Mouse (Mus musculus) ES-E14 (cell line): ENCODE results near the gene St7.

Experiments used
- CHD2 ChIP-seq: IDR thresholded peaks from 2 replicates; pipeline ENCODE4 v1.6.1; 2014; ENCODE audit warnings: mild to moderate bottlenecking, low read depth, low read length, inconsistent platforms
- HCFC1 ChIP-seq: IDR thresholded peaks from 2 replicates; pipeline ENCODE4 v1.6.1; 2012; ENCODE audit warnings: low read length, inconsistent platforms, borderline replicate concordance; ENCODE audit not compliant: insufficient read depth
- MAFK ChIP-seq: IDR thresholded peaks from 2 replicates; pipeline ENCODE4 v1.6.1; 2014; ENCODE audit warnings: mild to moderate bottlenecking, low read depth, low read length, inconsistent platforms; ENCODE audit not compliant: insufficient read depth
- ZC3H11A ChIP-seq: IDR thresholded peaks from 2 replicates; pipeline ENCODE4 v1.6.1; 2012; ENCODE audit warnings: low read depth, mild to moderate bottlenecking, inconsistent platforms, low read length, borderline replicate concordance
- ZNF384 ChIP-seq: IDR thresholded peaks from 2 replicates; pipeline ENCODE4 v1.6.1; 2012; ENCODE audit warnings: low read depth, low read length, inconsistent platforms

GRCm38 (mm10) chr6:17949103-17949502 is 256.4 kb downstream of the St7 start:
- TF ChIP-seq CHD2 (no peak), MAFK (no peak), HCFC1 (no peak), ZC3H11A (no peak), ZNF384 (no peak)
